Mouse (Mus musculus): ENCODE measurements at regions not wholly inside any gene's neighbourhood (a gene's known extent, or its start where the extent isn't known, plus 50 kb on each side); places are given as distances from the start of the nearest gene placed in this dataset.

- H3K27me3 ChIP-seq (replicated peaks; ENCODE audit: control insufficient read depth, insufficient read depth, low read length) = no peaks in the 10 kb centered on the region
- H3K9ac ChIP-seq (ENCODE audit: low read depth, low read length) = no peak overlapping the region
- H3K4me2 ChIP-seq (ENCODE audit: low read depth, low read length) = no peak overlapping the region
- WGBS = 89% methylated on average over 4 of the region's 4 CpGs
- H3K36me3 ChIP-seq (ENCODE audit: control insufficient read depth, insufficient read depth, low read length) = no peaks in the 10 kb centered on the region
- H3K9me3 ChIP-seq (ENCODE audit: control insufficient read depth, low read length) = no peaks in the 10 kb centered on the region
- no peak for ATAC-seq
- no peak overlapping the region for H3K27ac ChIP-seq (ENCODE audit: low read length)
- H3K4me1 ChIP-seq (ENCODE audit: control insufficient read depth, insufficient read depth, low read length) = no peaks in the 10 kb centered on the region
- H3K4me3 ChIP-seq (ENCODE audit: low read length) = no peak overlapping the region
Measured at GRCm38 (mm10) chr2:174942221-174942620, 67.8 kb upstream of the Gm14444 start.

GRCm38 (mm10) chr2:174948106-174948505 lies 61.9 kb upstream of the Gm14444 start:
- Histone ChIP-seq H3K4me2 (ENCODE audit: low read depth, low read length) (no peak overlapping the region), H3K27ac (ENCODE audit: low read length) (no peak overlapping the region), H3K4me3 (ENCODE audit: low read length) (no peak overlapping the region), H3K27me3 (replicated peaks; ENCODE audit: control insufficient read depth, insufficient read depth, low read length) (no peaks in the 10 kb centered on the region), H3K9ac (ENCODE audit: low read depth, low read length) (no peak overlapping the region), H3K9me3 (ENCODE audit: control insufficient read depth, low read length) (no peaks in the 10 kb centered on the region), H3K4me1 (ENCODE audit: control insufficient read depth, insufficient read depth, low read length) (no peaks in the 10 kb centered on the region), H3K36me3 (ENCODE audit: control insufficient read depth, insufficient read depth, low read length) (no peaks in the 10 kb centered on the region)
- WGBS = 84% methylated on average over 8 of the region's 8 CpGs
- ATAC-seq = no peak

Measured in intestine, embryonic 16.5 days (tissue).